Mouse (Mus musculus): ENCODE results near the gene Slc39a13.

- no peak for TF ChIP-seq CTCF (IDR thresholded peaks at IDR 0.05; ENCODE audit: low read depth, low read length)
- no peak for TF ChIP-seq POLR2A (IDR thresholded peaks at IDR 0.05; ENCODE audit: borderline replicate concordance, low read depth, low read length)
Measured at GRCm38 (mm10) chr2:91062779-91063606, 7.2 kb downstream of the Slc39a13 start.

All from bone marrow macrophage, adult 2 months (primary cell).